Mouse (Mus musculus): ENCODE data around the gene Tekt3.
A peak's percentile ranks its signal among the peaks of the same experiment; 100 is the strongest.

- TF ChIP-seq CTCF (IDR thresholded peaks at IDR 0.05) (no peak), EP300 (IDR thresholded peaks at IDR 0.05; ENCODE audit: insufficient read depth, low read depth, low read length) (peak; percentile 21), POLR2A (IDR thresholded peaks at IDR 0.05; ENCODE audit: insufficient read depth, low read depth, low read length) (0 out of 2 replicates have a peak, but pooled peaks have one; percentile 31)
These were observed 53.6 kb downstream of the Tekt3 start for GRCm38 (mm10) chr11:63114807-63115641.
